Mouse (Mus musculus) intestine, embryonic 16.5 days (tissue): ENCODE measurements around the gene Vmn1r56. TPM values are rescaled to one million over a fixed set of nuclear protein-coding genes. Genes with fewer than 3 reads are reported as not detected.
"Not testable (repeated sequence)": the region's sequence is repeated elsewhere in the genome, so short reads cannot be mapped to it uniquely, and the experiment has no call there.

Experiments used
- ATAC-seq: fragments of 200-750 bp; cut with Nextera tagmentation; 2 replicates; pipeline ENCODE4 v1.8.0; 2017; ENCODE audit warnings: moderate TSS enrichment, moderate library complexity
- H3K27ac ChIP-seq: fragments of 300-500 bp; sonication (generic); 2 replicates; pipeline ENCODE4 v1.5.1; 2014; ENCODE audit warnings: mild to moderate bottlenecking, low read length
- H3K27me3 ChIP-seq: fragments of 300-500 bp; sonication (generic); replicated peaks from 2 replicates; pipeline ENCODE4 v1.6.1; 2014; ENCODE audit warnings: low read length, control low read depth, mixed read lengths; ENCODE audit not compliant: control insufficient read depth, insufficient read depth
- H3K36me3 ChIP-seq: fragments of 300-500 bp; sonication (generic); 2 replicates; pipeline ENCODE4 v1.6.1; 2014; ENCODE audit warnings: low read length, control low read depth; ENCODE audit not compliant: control insufficient read depth, insufficient read depth
- H3K4me1 ChIP-seq: fragments of 300-500 bp; sonication (generic); 2 replicates; pipeline ENCODE4 v1.6.1; 2014; ENCODE audit warnings: low read length, control low read depth, mixed read lengths; ENCODE audit not compliant: control insufficient read depth, insufficient read depth
- H3K4me2 ChIP-seq: fragments of 300-500 bp; sonication (generic); 2 replicates; pipeline ENCODE4 v1.6.1; 2014; ENCODE audit warnings: low read depth, low read length, control low read depth
- H3K4me3 ChIP-seq: fragments of 300-500 bp; sonication (generic); 2 replicates; pipeline ENCODE4 v1.5.1; 2014; ENCODE audit warnings: mild to moderate bottlenecking, low read length
- H3K9ac ChIP-seq: fragments of 300-500 bp; sonication (generic); 2 replicates; pipeline ENCODE4 v1.6.1; 2014; ENCODE audit warnings: low read depth, low read length
- H3K9me3 ChIP-seq: fragments of 300-500 bp; sonication (generic); 2 replicates; pipeline ENCODE4 v1.6.1; 2016; ENCODE audit warnings: low read length, control low read depth; ENCODE audit not compliant: control insufficient read depth
- WGBS: fragments of 180-500 bp; shearing (Covaris S2); extraction: QIAGEN DNeasy Blood & Tissue Kit; methylation state at CpG from one replicate; pipeline ENCODE4 v1.1.7; 2014; 5-methylcytosine and 5-hydroxymethylcytosine counted together
- polyA plus RNA-seq: library from polyadenylated mRNA; unstranded; fragments of >200 nt; fragmentation: Nextera tagmentation; extraction: Ambion mirVana; gene quantifications from 2 replicates; pipeline ENCODE4 v1.2.1, GENCODE M21; 2015

Gene Vmn1r56
- polyA plus RNA-seq = not detected in 2 replicates

GRCm38 (mm10) chr7:5196647-5197046, at the start of gene Vmn1r56:
Vmn1r56 (minus strand) TSS chr7:5196747.
- not testable (repeated sequence) for H3K9ac ChIP-seq, H3K27me3 ChIP-seq, H3K9me3 ChIP-seq, H3K4me3 ChIP-seq, H3K27ac ChIP-seq, H3K4me1 ChIP-seq, H3K4me2 ChIP-seq, ATAC-seq, H3K36me3 ChIP-seq

- H3K4me2 ChIP-seq, H3K27me3 ChIP-seq, H3K4me1 ChIP-seq, H3K4me3 ChIP-seq, H3K27ac ChIP-seq, H3K9me3 ChIP-seq, H3K36me3 ChIP-seq, ATAC-seq, H3K9ac ChIP-seq: not testable (repeated sequence)
- 55% methylated on average over 1 of the region's 1 CpGs for WGBS
Observed at GRCm38 (mm10) chr7:5218193-5218592, 21.6 kb upstream of the Vmn1r56 start, which contains the start of gene Vmn1r57. Vmn1r57 (plus strand) TSS chr7:5218493.

GRCm38 (mm10) chr7:5149570-5149969, 47.0 kb downstream of the Vmn1r56 start, which contains the start of gene Vmn1r55:
Vmn1r55 (minus strand) TSS chr7:5149670.
- H3K27ac ChIP-seq, H3K4me1 ChIP-seq, H3K9me3 ChIP-seq, H3K4me3 ChIP-seq, H3K9ac ChIP-seq, H3K36me3 ChIP-seq, H3K4me2 ChIP-seq, ATAC-seq, H3K27me3 ChIP-seq: not testable (repeated sequence)

Other genes starting within 250 kb of the Vmn1r56 start
- 0.56 and 0.58 TPM in 2 replicates for gene Sbk2, start 232.3 kb downstream of the Vmn1r56 start, polyA plus RNA-seq
- gene Sbk3, start 225.6 kb downstream of the Vmn1r56 start, polyA plus RNA-seq = not detected in 2 replicates
- 20.3 and 21.7 TPM in 2 replicates for gene Zfp579, start 200.6 kb downstream of the Vmn1r56 start, polyA plus RNA-seq
- 24.3 and 27.3 TPM in 2 replicates for gene Zfp524, start 182.3 kb downstream of the Vmn1r56 start, polyA plus RNA-seq
- 25.4 and 27.1 TPM in 2 replicates for gene Fiz1, start 182.1 kb downstream of the Vmn1r56 start, polyA plus RNA-seq
- gene Gm44973, start 181.3 kb downstream of the Vmn1r56 start, polyA plus RNA-seq = 3.6 and 4.7 TPM in 2 replicates
- gene Zfp865, start 176.4 kb downstream of the Vmn1r56 start, polyA plus RNA-seq = 3.5 and 4.0 TPM in 2 replicates
- 10.1 and 13.7 TPM in 2 replicates for gene Ccdc106, start 176.2 kb downstream of the Vmn1r56 start, polyA plus RNA-seq
- not detected in 2 replicates for gene 4632433K11Rik, start 162.6 kb downstream of the Vmn1r56 start, polyA plus RNA-seq
- 7.9 and 8.0 TPM in 2 replicates for gene Zfp784, start 158.3 kb downstream of the Vmn1r56 start, polyA plus RNA-seq
- gene Zfp580, start 145.2 kb downstream of the Vmn1r56 start, polyA plus RNA-seq = 18.2 and 20.2 TPM in 2 replicates
- 107 and 112 TPM in 2 replicates for gene U2af2, start 134.6 kb downstream of the Vmn1r56 start, polyA plus RNA-seq
- 75.0 and 87.4 TPM in 2 replicates for gene Epn1, start 116.5 kb downstream of the Vmn1r56 start, polyA plus RNA-seq
- not detected in 2 replicates for gene Rfpl4, start 79.8 kb downstream of the Vmn1r56 start, polyA plus RNA-seq
- 0.67 and 0.80 TPM in 2 replicates for gene Rasl2-9, start 70.8 kb downstream of the Vmn1r56 start, polyA plus RNA-seq
- gene Vmn1r55, start 47.1 kb downstream of the Vmn1r56 start, polyA plus RNA-seq = not detected in 2 replicates
- not detected in 2 replicates for gene Vmn1r57, start 21.7 kb upstream of the Vmn1r56 start, polyA plus RNA-seq
- gene Gm5065, start 153.8 kb upstream of the Vmn1r56 start, polyA plus RNA-seq = not detected in 2 replicates
- not detected in 2 replicates for gene Nlrp2, start 154.3 kb upstream of the Vmn1r56 start, polyA plus RNA-seq
- gene Vmn1r58, start 216.6 kb upstream of the Vmn1r56 start, polyA plus RNA-seq = not detected in 2 replicates